Mouse (Mus musculus): ENCODE measurements around the gene Pla2g10. TPM values are rescaled to one million over a fixed set of nuclear protein-coding genes. Genes with fewer than 3 reads are reported as not detected.
"Not testable (repeated sequence)": the region's sequence is repeated elsewhere in the genome, so short reads cannot be mapped to it uniquely, and the experiment has no call there.

Gene Pla2g10
- polyA plus RNA-seq, 1 experiment from 2014 or later, result 10.5 TPM

GRCm38 (mm10) chr16:13749981-13750380 is 19.2 kb upstream of the Pla2g10 start:
- no peaks in the 10 kb centered on the region for H3K9me3 ChIP-seq (ENCODE audit: control insufficient read depth)
- ATAC-seq, result no peak
- TF ChIP-seq CTCF (IDR thresholded peaks at IDR 0.05; ENCODE audit: low read depth), result no peak
- no peaks in the 10 kb centered on the region for H3K36me3 ChIP-seq (ENCODE audit: control insufficient read depth, insufficient read depth)
- H3K4me3 ChIP-seq (ENCODE audit: low read depth, low read length), result no peak overlapping the region
- no peak overlapping the region for H3K9ac ChIP-seq (ENCODE audit: low read depth, low read length)
- H3K27ac ChIP-seq (ENCODE audit: low read depth, low read length), result no peak overlapping the region
- no peak overlapping the region for H3K4me2 ChIP-seq (replicated peaks; ENCODE audit: low read depth)
- H3K4me1 ChIP-seq (replicated peaks; ENCODE audit: control insufficient read depth, insufficient read depth, low read length), result no peaks in the 10 kb centered on the region
- no peaks in the 10 kb centered on the region for H3K27me3 ChIP-seq (replicated peaks; ENCODE audit: control insufficient read depth, insufficient read depth, low read length)
- 60% methylated on average over 3 of the region's 3 CpGs for WGBS

DNA sequence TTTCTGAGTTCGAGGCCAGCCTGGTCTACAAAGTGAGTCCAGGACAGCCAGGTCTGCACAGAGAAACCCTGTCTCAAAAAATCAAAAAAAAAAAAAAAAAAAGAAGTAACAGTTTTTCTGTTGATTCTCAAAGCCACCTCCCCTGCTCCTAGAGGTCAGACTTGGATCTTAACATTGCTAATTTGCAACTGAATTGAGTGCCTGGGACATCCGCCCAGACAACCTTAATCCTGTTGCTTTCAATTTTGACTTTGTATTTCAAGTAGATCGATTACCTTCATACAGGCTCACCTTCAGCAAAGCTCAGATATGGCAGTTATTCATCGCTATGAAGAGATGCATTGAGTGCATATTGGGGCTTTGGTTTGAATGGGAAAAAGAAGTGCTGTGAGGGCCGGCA is 18.5 kb upstream of the Pla2g10 start:
- TF ChIP-seq CTCF (IDR thresholded peaks at IDR 0.05; ENCODE audit: low read depth), result no peak
- WGBS, result 67% methylated on average over 5 of the region's 5 CpGs
- H3K4me3 ChIP-seq (ENCODE audit: low read depth, low read length), result no peak overlapping the region
- no peaks in the 10 kb centered on the region for H3K9me3 ChIP-seq (ENCODE audit: control insufficient read depth)
- ATAC-seq, result no peak
- H3K27me3 ChIP-seq (replicated peaks; ENCODE audit: control insufficient read depth, insufficient read depth, low read length), result no peaks in the 10 kb centered on the region
- no peaks in the 10 kb centered on the region for H3K4me1 ChIP-seq (replicated peaks; ENCODE audit: control insufficient read depth, insufficient read depth, low read length)
- no peaks in the 10 kb centered on the region for H3K36me3 ChIP-seq (ENCODE audit: control insufficient read depth, insufficient read depth)
- H3K27ac ChIP-seq (ENCODE audit: low read depth, low read length), result no peak overlapping the region
- no peak overlapping the region for H3K9ac ChIP-seq (ENCODE audit: low read depth, low read length)
- H3K4me2 ChIP-seq (replicated peaks; ENCODE audit: low read depth), result no peak overlapping the region

- not testable (repeated sequence) for H3K9me3 ChIP-seq (ENCODE audit: control insufficient read depth)
- WGBS, result 28% methylated on average over 10 of the region's 10 CpGs
Measured at GRCm38 (mm10) chr16:13748813-13749212, 18.0 kb upstream of the Pla2g10 start.

GRCm38 (mm10) chr16:13748124-13748523 is 17.3 kb upstream of the Pla2g10 start:
- Histone ChIP-seq H3K27ac (ENCODE audit: low read depth, low read length) (no peak overlapping the region), H3K4me3 (ENCODE audit: low read depth, low read length) (no peak overlapping the region), H3K9ac (ENCODE audit: low read depth, low read length) (no peak overlapping the region), H3K27me3 (replicated peaks; ENCODE audit: control insufficient read depth, insufficient read depth, low read length) (no peaks in the 10 kb centered on the region), H3K36me3 (ENCODE audit: control insufficient read depth, insufficient read depth) (no peaks in the 10 kb centered on the region), H3K4me1 (replicated peaks; ENCODE audit: control insufficient read depth, insufficient read depth, low read length) (no peaks in the 10 kb centered on the region), H3K9me3 (ENCODE audit: control insufficient read depth) (no peaks in the 10 kb centered on the region), H3K4me2 (replicated peaks; ENCODE audit: low read depth) (no peak overlapping the region)
- no peak for TF ChIP-seq CTCF (IDR thresholded peaks at IDR 0.05; ENCODE audit: low read depth)
- 75% methylated on average over 3 of the region's 3 CpGs for WGBS
- ATAC-seq, result no peak

More at GRCm38 (mm10) chr16:13748813-13749212, 18.0 kb upstream of the Pla2g10 start:
- H3K4me1 ChIP-seq (replicated peaks; ENCODE audit: control insufficient read depth, insufficient read depth, low read length); ATAC-seq; H3K36me3 ChIP-seq (ENCODE audit: control insufficient read depth, insufficient read depth); H3K27ac ChIP-seq (ENCODE audit: low read depth, low read length); H3K4me2 ChIP-seq (replicated peaks; ENCODE audit: low read depth); H3K4me3 ChIP-seq (ENCODE audit: low read depth, low read length); H3K9ac ChIP-seq (ENCODE audit: low read depth, low read length); H3K27me3 ChIP-seq (replicated peaks; ENCODE audit: control insufficient read depth, insufficient read depth, low read length): not testable (repeated sequence)

DNA sequence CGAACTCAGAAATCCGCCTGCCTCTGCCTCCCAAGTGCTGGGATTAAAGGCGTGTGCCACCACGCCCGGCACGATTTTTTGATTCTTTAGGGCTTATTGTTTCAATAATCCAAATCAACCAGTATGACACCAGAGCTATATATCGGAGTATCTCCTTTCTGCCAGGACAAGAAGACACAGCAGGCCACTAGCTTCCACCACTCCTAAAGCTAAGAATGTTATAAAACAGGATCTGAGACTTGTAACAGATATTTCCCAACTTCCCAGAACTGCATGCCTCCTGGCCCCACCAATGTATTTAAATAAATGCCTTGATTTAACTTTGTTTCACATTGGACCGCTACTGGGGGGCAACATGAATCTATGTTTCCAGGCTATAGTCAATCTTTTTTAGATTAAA is 16.9 kb upstream of the Pla2g10 start:
- Histone ChIP-seq H3K4me2 (replicated peaks; ENCODE audit: low read depth) (no peak overlapping the region), H3K9ac (ENCODE audit: low read depth, low read length) (no peak overlapping the region), H3K27ac (ENCODE audit: low read depth, low read length) (no peak overlapping the region), H3K36me3 (ENCODE audit: control insufficient read depth, insufficient read depth) (no peaks in the 10 kb centered on the region), H3K9me3 (ENCODE audit: control insufficient read depth) (no peaks in the 10 kb centered on the region), H3K27me3 (replicated peaks; ENCODE audit: control insufficient read depth, insufficient read depth, low read length) (no peaks in the 10 kb centered on the region), H3K4me3 (ENCODE audit: low read depth, low read length) (no peak overlapping the region), H3K4me1 (replicated peaks; ENCODE audit: control insufficient read depth, insufficient read depth, low read length) (no peaks in the 10 kb centered on the region)
- TF ChIP-seq CTCF (IDR thresholded peaks at IDR 0.05; ENCODE audit: low read depth), result no peak
- WGBS, result 91% methylated on average over 8 of the region's 8 CpGs
- ATAC-seq, result no peak

- Histone ChIP-seq H3K4me1 (replicated peaks; ENCODE audit: control insufficient read depth, insufficient read depth, low read length) (no peaks in the 10 kb centered on the region), H3K27me3 (replicated peaks; ENCODE audit: control insufficient read depth, insufficient read depth, low read length) (no peaks in the 10 kb centered on the region), H3K9me3 (ENCODE audit: control insufficient read depth) (no peaks in the 10 kb centered on the region), H3K4me3 (ENCODE audit: low read depth, low read length) (no peak overlapping the region), H3K36me3 (ENCODE audit: control insufficient read depth, insufficient read depth) (no peaks in the 10 kb centered on the region), H3K27ac (ENCODE audit: low read depth, low read length) (no peak overlapping the region), H3K4me2 (replicated peaks; ENCODE audit: low read depth) (no peak overlapping the region), H3K9ac (ENCODE audit: low read depth, low read length) (no peak overlapping the region)
- ATAC-seq, result no peak
- no peak for TF ChIP-seq CTCF (IDR thresholded peaks at IDR 0.05; ENCODE audit: low read depth)
- 74% methylated on average over 2 of the region's 2 CpGs for WGBS
Measured at GRCm38 (mm10) chr16:13740844-13741243, 10.1 kb upstream of the Pla2g10 start.

DNA sequence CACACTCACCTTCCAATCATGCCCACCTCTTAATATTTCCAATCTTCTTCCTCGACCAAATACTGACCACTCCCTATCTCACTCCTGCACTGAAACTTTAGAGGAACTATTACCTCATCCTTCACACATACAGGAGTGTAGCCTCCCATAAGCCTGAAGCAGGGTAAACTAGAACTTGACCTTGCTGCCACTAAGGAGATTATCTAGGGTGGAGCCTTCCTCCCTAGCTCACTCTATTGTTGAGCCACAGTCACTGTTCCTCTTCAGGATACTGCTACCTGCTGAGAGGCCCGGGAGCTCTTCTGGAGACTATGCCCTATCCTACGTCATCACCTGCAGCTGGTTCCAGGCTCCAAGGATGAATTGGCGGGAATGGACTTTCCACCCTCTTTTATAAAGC is 8.3 kb upstream of the Pla2g10 start:
- 33% methylated on average over 4 of the region's 4 CpGs for WGBS

More for the DNA sequence above, 8.3 kb upstream of the Pla2g10 start:
- not testable (repeated sequence) for H3K4me1 ChIP-seq (replicated peaks; ENCODE audit: control insufficient read depth, insufficient read depth, low read length); H3K27ac ChIP-seq (ENCODE audit: low read depth, low read length); H3K4me3 ChIP-seq (ENCODE audit: low read depth, low read length); H3K27me3 ChIP-seq (replicated peaks; ENCODE audit: control insufficient read depth, insufficient read depth, low read length); H3K4me2 ChIP-seq (replicated peaks; ENCODE audit: low read depth); H3K9me3 ChIP-seq (ENCODE audit: control insufficient read depth); H3K36me3 ChIP-seq (ENCODE audit: control insufficient read depth, insufficient read depth); H3K9ac ChIP-seq (ENCODE audit: low read depth, low read length)
- ATAC-seq, result peak; percentile 68

Measured in intestine, postnatal 0 days (tissue).